Mouse (Mus musculus) liver, embryonic 12.5 days (tissue): ENCODE measurements at regions not wholly inside any gene's neighbourhood (a gene's known extent, or its start where the extent isn't known, plus 50 kb on each side); places are given as distances from the start of the nearest gene placed in this dataset.

Source experiments
- ATAC-seq: fragments of 200-750 bp; cut with Nextera tagmentation; 2 replicates; pipeline ENCODE4 v1.8.0; 2017; ENCODE audit warnings: moderate number of reproducible peaks, mild to moderate bottlenecking, moderate library complexity
- H3K27ac ChIP-seq: fragments of 300-500 bp; sonication (generic); 2 replicates; pipeline ENCODE4 v1.5.1; 2016; ENCODE audit warnings: mild to moderate bottlenecking
- H3K27me3 ChIP-seq: fragments of 300-500 bp; sonication (generic); replicated peaks from 2 replicates; pipeline ENCODE4 v1.6.1; 2016; ENCODE audit warnings: mild to moderate bottlenecking, moderate library complexity
- H3K36me3 ChIP-seq: fragments of 300-500 bp; sonication (generic); 2 replicates; pipeline ENCODE4 v1.6.1; 2016; ENCODE audit warnings: mild to moderate bottlenecking, moderate library complexity
- H3K4me1 ChIP-seq: fragments of 300-500 bp; sonication (generic); 2 replicates; pipeline ENCODE4 v1.6.1; 2016
- H3K4me2 ChIP-seq: fragments of 300-500 bp; sonication (generic); 2 replicates; pipeline ENCODE4 v1.6.1; 2016; ENCODE audit warnings: mild to moderate bottlenecking, moderate library complexity
- H3K4me3 ChIP-seq: fragments of 300-500 bp; sonication (generic); 2 replicates; pipeline ENCODE4 v1.5.1; 2016; ENCODE audit warnings: mild to moderate bottlenecking, moderate library complexity
- H3K9ac ChIP-seq: fragments of 300-500 bp; sonication (generic); 2 replicates; pipeline ENCODE4 v1.6.1; 2016; ENCODE audit warnings: mild to moderate bottlenecking, moderate library complexity
- H3K9me3 ChIP-seq: fragments of 300-500 bp; sonication (generic); replicated peaks from 2 replicates; pipeline ENCODE4 v1.6.1; 2016; ENCODE audit warnings: mild to moderate bottlenecking, moderate library complexity
- WGBS: fragments of 180-500 bp; shearing (Covaris S2); methylation state at CpG from one replicate; pipeline ENCODE4 v1.1.7; 2016; ENCODE audit not compliant: insufficient replicate concordance; 5-methylcytosine and 5-hydroxymethylcytosine counted together

GRCm38 (mm10) chr12:77539661-77540431 lies 301.9 kb downstream of the Fut8 start:
- H3K9ac ChIP-seq = no peak overlapping the region
- H3K27me3 ChIP-seq = no peaks in the 10 kb centered on the region
- no peak overlapping the region for H3K4me3 ChIP-seq
- no peak for ATAC-seq
- H3K36me3 ChIP-seq = no peaks in the 10 kb centered on the region
- WGBS = 62% methylated on average over 10 of the region's 10 CpGs
- no peak overlapping the region for H3K4me2 ChIP-seq
- H3K4me1 ChIP-seq = no peaks in the 10 kb centered on the region
- H3K9me3 ChIP-seq = no peaks in the 10 kb centered on the region
- no peak overlapping the region for H3K27ac ChIP-seq

DNA sequence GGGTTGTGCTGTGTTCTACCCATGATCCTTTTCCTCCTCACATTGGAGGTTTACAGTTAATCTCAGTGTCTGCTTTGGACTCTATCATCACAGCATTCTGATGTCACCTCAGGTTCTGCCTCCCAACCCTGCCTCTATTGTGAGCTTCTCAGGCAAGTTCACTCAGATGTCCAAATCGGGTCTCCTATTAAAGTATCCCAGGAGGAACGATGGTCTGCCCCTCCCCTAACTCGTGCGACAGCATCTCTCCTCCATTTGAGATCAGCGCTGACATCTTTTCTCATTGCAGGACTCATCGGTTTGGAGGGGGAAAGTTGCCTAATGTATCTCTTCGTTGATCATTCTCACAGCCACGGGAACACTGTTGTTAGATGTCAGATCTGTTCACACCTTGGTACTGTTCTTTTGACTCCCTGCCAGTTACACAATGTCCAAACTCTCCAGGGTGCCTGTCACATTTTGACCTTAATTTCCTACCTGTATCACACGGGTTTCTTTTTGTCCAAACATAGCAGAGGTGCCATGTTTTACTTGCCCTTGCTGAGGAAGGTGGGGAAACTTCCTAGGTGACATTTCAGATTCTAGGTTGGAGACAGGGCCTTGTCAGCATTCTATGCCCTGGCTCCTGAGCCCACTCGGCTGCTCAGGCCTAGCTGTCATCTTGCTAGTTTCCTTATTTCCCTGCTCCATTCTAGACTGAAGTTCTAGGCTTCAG lies 303.3 kb downstream of the Fut8 start:
- no peaks in the 10 kb centered on the region for H3K36me3 ChIP-seq
- no peak overlapping the region for H3K9ac ChIP-seq
- no peak overlapping the region for H3K4me2 ChIP-seq
- H3K27ac ChIP-seq = no peak overlapping the region
- no peak for ATAC-seq
- WGBS = 58% methylated on average over 10 of the region's 10 CpGs
- no peaks in the 10 kb centered on the region for H3K27me3 ChIP-seq
- H3K4me3 ChIP-seq = no peak overlapping the region
- no peaks in the 10 kb centered on the region for H3K9me3 ChIP-seq
- H3K4me1 ChIP-seq = no peaks in the 10 kb centered on the region

GRCm38 (mm10) chr12:77541826-77542225 lies 303.9 kb downstream of the Fut8 start:
- no peak overlapping the region for H3K27ac ChIP-seq
- no peak for ATAC-seq
- no peaks in the 10 kb centered on the region for H3K36me3 ChIP-seq
- WGBS = 64% methylated on average over 4 of the region's 4 CpGs
- no peak overlapping the region for H3K4me3 ChIP-seq
- H3K4me1 ChIP-seq = no peaks in the 10 kb centered on the region
- H3K9me3 ChIP-seq = no peaks in the 10 kb centered on the region
- no peaks in the 10 kb centered on the region for H3K27me3 ChIP-seq
- no peak overlapping the region for H3K9ac ChIP-seq
- no peak overlapping the region for H3K4me2 ChIP-seq

GRCm38 (mm10) chr12:77543651-77544050 lies 305.7 kb downstream of the Fut8 start:
- no peak for ATAC-seq

GRCm38 (mm10) chr12:77546165-77546564 lies 308.2 kb downstream of the Fut8 start:
- Histone ChIP-seq H3K4me3 (no peak overlapping the region), H3K27ac (no peak overlapping the region), H3K4me2 (no peak overlapping the region), H3K9ac (no peak overlapping the region), H3K36me3 (no peaks in the 10 kb centered on the region), H3K9me3 (no peaks in the 10 kb centered on the region), H3K4me1 (no peaks in the 10 kb centered on the region), H3K27me3 (no peaks in the 10 kb centered on the region)
- 65% methylated on average over 2 of the region's 2 CpGs for WGBS
- ATAC-seq = no peak

More at GRCm38 (mm10) chr12:77543651-77544050, 305.7 kb downstream of the Fut8 start:
- no peak overlapping the region for H3K9ac ChIP-seq
- no peaks in the 10 kb centered on the region for H3K27me3 ChIP-seq
- H3K9me3 ChIP-seq = no peaks in the 10 kb centered on the region
- no peak overlapping the region for H3K27ac ChIP-seq
- H3K4me2 ChIP-seq = no peak overlapping the region
- WGBS = 69% methylated on average over 6 of the region's 6 CpGs
- H3K4me1 ChIP-seq = no peaks in the 10 kb centered on the region
- H3K36me3 ChIP-seq = no peaks in the 10 kb centered on the region
- no peak overlapping the region for H3K4me3 ChIP-seq

DNA sequence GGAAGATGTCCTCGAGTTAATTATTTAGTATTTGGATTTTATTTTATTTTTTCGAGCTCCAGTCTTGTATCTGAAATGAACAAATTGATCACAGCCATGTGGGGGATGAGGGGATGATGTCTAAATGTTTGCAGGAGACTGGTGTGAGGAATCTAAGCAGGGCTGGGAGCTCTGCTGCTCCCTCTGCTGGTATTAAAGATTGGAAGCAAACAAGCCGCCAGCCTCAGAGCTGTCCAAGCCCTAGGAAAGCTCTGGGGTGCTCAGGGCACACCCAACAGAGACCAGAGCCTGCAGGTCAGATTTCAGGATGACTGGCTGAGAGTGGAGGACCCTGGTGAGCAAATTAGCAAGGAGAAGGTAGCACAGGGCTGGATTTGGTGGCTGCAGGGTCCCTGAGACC lies 330.4 kb downstream of the Fut8 start:
- H3K9ac ChIP-seq = no peak overlapping the region
- no peaks in the 10 kb centered on the region for H3K9me3 ChIP-seq
- no peak overlapping the region for H3K4me3 ChIP-seq
- no peaks in the 10 kb centered on the region for H3K27me3 ChIP-seq
- H3K27ac ChIP-seq = no peak overlapping the region
- no peak for ATAC-seq
- H3K4me2 ChIP-seq = no peak overlapping the region
- no peaks in the 10 kb centered on the region for H3K4me1 ChIP-seq
- no peaks in the 10 kb centered on the region for H3K36me3 ChIP-seq
- 11% methylated on average over 3 of the region's 3 CpGs for WGBS

DNA sequence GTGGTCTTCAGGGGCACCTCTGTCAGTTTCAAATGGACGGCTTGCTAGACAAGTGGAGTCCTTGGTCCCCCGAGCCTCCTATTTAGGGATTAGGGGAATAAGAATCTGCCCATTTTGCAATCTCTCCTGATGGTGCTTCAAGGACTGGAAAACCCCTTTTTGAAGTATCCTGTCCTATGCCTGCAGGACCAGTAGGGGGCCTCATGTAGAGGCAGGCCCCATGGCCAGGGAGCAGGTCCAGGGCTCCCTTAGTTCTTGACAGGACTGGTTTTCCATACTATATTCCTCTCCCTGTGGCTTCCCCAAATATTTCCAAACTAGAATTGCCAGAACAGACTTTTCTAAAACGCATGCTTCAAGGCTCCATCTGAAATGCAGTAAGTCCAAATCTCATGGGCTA lies 332.6 kb downstream of the Fut8 start:
- 61% methylated on average over 3 of the region's 3 CpGs for WGBS
- H3K4me1 ChIP-seq = no peaks in the 10 kb centered on the region
- no peak overlapping the region for H3K9ac ChIP-seq
- no peak overlapping the region for H3K27ac ChIP-seq
- ATAC-seq = no peak
- no peak overlapping the region for H3K4me3 ChIP-seq
- H3K4me2 ChIP-seq = no peak overlapping the region
- H3K27me3 ChIP-seq = no peaks in the 10 kb centered on the region
- no peaks in the 10 kb centered on the region for H3K36me3 ChIP-seq
- H3K9me3 ChIP-seq = no peaks in the 10 kb centered on the region

- no peaks in the 10 kb centered on the region for H3K27me3 ChIP-seq
- H3K9ac ChIP-seq = no peak overlapping the region
- no peaks in the 10 kb centered on the region for H3K9me3 ChIP-seq
- WGBS = 71% methylated on average over 5 of the region's 5 CpGs
- H3K27ac ChIP-seq = no peak overlapping the region
- no peak overlapping the region for H3K4me2 ChIP-seq
- no peaks in the 10 kb centered on the region for H3K36me3 ChIP-seq
- H3K4me3 ChIP-seq = no peak overlapping the region
- H3K4me1 ChIP-seq = no peaks in the 10 kb centered on the region
- ATAC-seq = no peak
Measured at GRCm38 (mm10) chr12:77571071-77571470, 333.1 kb downstream of the Fut8 start.

- H3K27me3 ChIP-seq = no peaks in the 10 kb centered on the region
- H3K9ac ChIP-seq = no peak overlapping the region
- 57% methylated on average over 3 of the region's 3 CpGs for WGBS
- no peaks in the 10 kb centered on the region for H3K4me1 ChIP-seq
- no peak overlapping the region for H3K4me2 ChIP-seq
- H3K36me3 ChIP-seq = no peaks in the 10 kb centered on the region
- no peaks in the 10 kb centered on the region for H3K9me3 ChIP-seq
- no peak for ATAC-seq
- H3K4me3 ChIP-seq = no peak overlapping the region
- no peak overlapping the region for H3K27ac ChIP-seq
Measured at GRCm38 (mm10) chr12:77575046-77575445, 337.1 kb downstream of the Fut8 start.

DNA sequence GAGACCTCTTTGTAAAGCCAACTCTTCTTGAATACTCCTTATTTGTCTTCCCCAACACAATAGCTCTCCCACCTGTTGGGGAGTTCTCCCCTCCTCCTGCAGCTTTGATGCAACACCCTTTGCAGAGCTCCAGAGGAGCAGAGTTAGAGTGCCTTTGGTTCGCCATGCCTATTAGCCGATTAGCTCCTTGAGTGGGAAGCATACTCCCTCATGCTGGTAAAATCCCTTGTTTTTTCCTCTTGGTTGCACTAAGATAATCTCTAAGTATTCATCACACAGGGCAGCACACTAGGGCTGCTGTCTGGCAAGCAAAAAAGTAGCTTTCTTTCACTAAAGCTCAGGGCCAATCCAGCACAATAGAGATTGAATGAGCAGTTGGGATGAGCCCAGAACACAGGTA lies 350.4 kb downstream of the Fut8 start:
- Histone ChIP-seq H3K4me2 (no peak overlapping the region), H3K36me3 (no peaks in the 10 kb centered on the region), H3K9ac (no peak overlapping the region), H3K9me3 (no peaks in the 10 kb centered on the region), H3K4me3 (no peak overlapping the region), H3K4me1 (no peaks in the 10 kb centered on the region), H3K27me3 (no peaks in the 10 kb centered on the region), H3K27ac (no peak overlapping the region)
- ATAC-seq = no peak
- 50% methylated on average over 2 of the region's 2 CpGs for WGBS

- Histone ChIP-seq H3K36me3 (no peaks in the 10 kb centered on the region), H3K27me3 (no peaks in the 10 kb centered on the region), H3K9me3 (no peaks in the 10 kb centered on the region), H3K9ac (no peak overlapping the region), H3K4me3 (no peak overlapping the region), H3K4me1 (no peaks in the 10 kb centered on the region), H3K4me2 (no peak overlapping the region), H3K27ac (no peak overlapping the region)
- WGBS = 62% methylated on average over 5 of the region's 5 CpGs
- ATAC-seq = no peak
Measured at GRCm38 (mm10) chr12:77589416-77589815, 351.5 kb downstream of the Fut8 start.

DNA sequence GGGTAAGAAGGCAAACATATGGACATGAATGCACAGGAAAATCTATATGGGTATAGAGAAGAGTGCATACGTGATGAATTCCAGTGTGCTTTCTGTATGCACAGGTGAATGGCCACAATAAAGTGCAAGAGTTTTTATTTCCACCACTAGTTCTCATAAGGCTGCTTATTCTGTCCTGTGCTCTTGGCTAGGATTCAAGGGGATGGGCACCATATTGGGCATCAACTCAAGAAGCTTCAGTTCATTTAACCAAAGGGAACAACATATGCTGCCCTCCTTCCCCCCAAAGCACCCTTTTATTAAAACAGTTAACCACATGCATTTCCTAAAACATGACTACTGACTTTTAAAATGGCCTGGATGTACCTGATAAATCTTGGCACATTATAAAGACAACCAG lies 356.2 kb downstream of the Fut8 start:
- no peaks in the 10 kb centered on the region for H3K4me1 ChIP-seq
- H3K4me3 ChIP-seq = no peak overlapping the region
- no peaks in the 10 kb centered on the region for H3K27me3 ChIP-seq
- no peaks in the 10 kb centered on the region for H3K9me3 ChIP-seq
- H3K36me3 ChIP-seq = no peaks in the 10 kb centered on the region
- H3K4me2 ChIP-seq = no peak overlapping the region
- H3K9ac ChIP-seq = no peak overlapping the region
- 71% methylated on average over 1 of the region's 1 CpGs for WGBS
- no peak overlapping the region for H3K27ac ChIP-seq
- no peak for ATAC-seq
